In the genomic region with DNA sequence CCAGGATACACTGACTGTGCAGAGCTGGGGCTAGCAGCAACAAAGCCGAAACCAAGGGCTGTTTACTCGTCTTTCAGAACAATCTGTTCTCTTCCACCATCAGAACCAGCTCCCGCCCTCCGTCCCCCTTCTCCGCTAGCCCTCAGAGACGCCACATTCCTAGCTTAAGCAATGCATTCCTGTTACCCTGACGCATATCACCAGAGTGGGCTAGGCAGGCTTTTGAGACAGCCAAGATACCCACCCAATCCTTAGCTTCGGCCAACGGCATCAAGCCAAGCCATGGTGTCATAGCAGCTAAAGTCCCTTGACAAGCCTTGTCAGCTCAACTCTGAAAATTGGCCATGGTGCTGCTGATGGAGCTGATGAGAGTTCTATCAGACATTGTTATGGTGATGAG, we compare ENCODE assay signal across 18 mouse cellular contexts.
DNase-seq lines count a peak whose midpoint lies in the region; ATAC-seq and TF ChIP-seq lines count a peak whose summit lies in the region.
"Had no signal": no experiment of that assay in that cellular context is flagged by ENCODE, and none has a peak within 500 bp of the region (broad histone marks: within the 10 kb centered on the region; RNA-seq: fewer than 3 reads in every experiment).

No protein-coding gene starts in this region.

- DNase-seq in ES-CJ7 (ENCODE audit: low read depth, low spot score) = peak; percentile 10
- DNase-seq in R1 (ENCODE audit: low read depth, low spot score) = peak; percentile 13
- DNase-seq in heart, postnatal 10 days = peak; percentile 64 to 68
- peak; percentile 89 for DNase-seq in lung, postnatal 0 days (ENCODE audit: low spot score)
- no peak for DNase-seq in MN1 (ENCODE audit: low spot score)
- DNase-seq in layer of hippocampus, adult 18-20 months (ENCODE audit: low spot score in 2 of 2) = no peak
- DNase-seq: cerebellum, postnatal 14 days; kidney, adult 2 months; kidney, postnatal 4 days; thymus, adult 2 months had no signal

- H3K4me2 ChIP-seq in lung, postnatal 0 days (replicated peaks; ENCODE audit: low read depth, low read length) = no peak overlapping the region
- H3K4me2 ChIP-seq: limb, embryonic 13.5 days; liver, embryonic 15.5 days; neural tube, embryonic 13.5 days had no signal

- no peaks in the 10 kb centered on the region for H3K9me3 ChIP-seq in lung, postnatal 0 days (ENCODE audit: low read length)
- H3K9me3 ChIP-seq: limb, embryonic 13.5 days; liver, embryonic 15.5 days; neural tube, embryonic 13.5 days had no signal

- peak; percentile 97 for ATAC-seq in lung, postnatal 0 days
- no peak for ATAC-seq in erythroblast, adult 5-6 weeks (replicated peaks; ENCODE audit: low FRiP score, poor library complexity, severe bottlenecking)
- ATAC-seq: CD4-positive, CD25-positive, alpha-beta regulatory T cell, adult 4 months; hindbrain, embryonic 16.5 days had no signal

- no peak overlapping the region for H3K9ac ChIP-seq in lung, postnatal 0 days (replicated peaks; ENCODE audit: low read depth)
- H3K9ac ChIP-seq: limb, embryonic 13.5 days; liver, embryonic 15.5 days; neural tube, embryonic 13.5 days had no signal

- H3K4me1 ChIP-seq in lung, postnatal 0 days (ENCODE audit: insufficient read depth, low read depth, low read length) = no peaks in the 10 kb centered on the region
- H3K4me1 ChIP-seq: limb, embryonic 13.5 days; liver, embryonic 15.5 days; neural tube, embryonic 13.5 days had no signal

- H3K27ac ChIP-seq in lung, postnatal 0 days (ENCODE audit: low read length) = peak overlapping the region; percentile 23
- H3K27ac ChIP-seq: left cerebral cortex, adult 2 months; limb, embryonic 13.5 days; liver, embryonic 15.5 days; neural tube, embryonic 13.5 days had no signal

- peak; percentile 98 for TF ChIP-seq EP300 in lung, postnatal 0 days (IDR thresholded peaks at IDR 0.05)

- no peak overlapping the region for H3K4me3 ChIP-seq in lung, postnatal 0 days (ENCODE audit: low read depth, low read length)
- H3K4me3 ChIP-seq: erythroblast, embryonic 14.5 days; left cerebral cortex, adult 2 months; limb, embryonic 13.5 days; liver, embryonic 15.5 days; neural tube, embryonic 13.5 days had no signal

- no peaks in the 10 kb centered on the region for H3K27me3 ChIP-seq in lung, postnatal 0 days (replicated peaks; ENCODE audit: insufficient read depth, low read length)
- H3K27me3 ChIP-seq: limb, embryonic 13.5 days; liver, embryonic 15.5 days; neural tube, embryonic 13.5 days had no signal

- no peaks in the 10 kb centered on the region for H3K36me3 ChIP-seq in lung, postnatal 0 days (ENCODE audit: insufficient read depth, low read length)
- H3K36me3 ChIP-seq: limb, embryonic 13.5 days; liver, embryonic 15.5 days; neural tube, embryonic 13.5 days had no signal

- WGBS in lung, postnatal 0 days = 50% methylated on average over 9 of the region's 9 CpGs

- no peak for TF ChIP-seq CTCF in lung, postnatal 0 days (IDR thresholded peaks at IDR 0.05)

- intact Hi-C loops in heart, postnatal 10 days (cut with DNase I) = no loop called here

Comparison
In these comparisons a context has a peak if more than half of its experiments do, and no peak if none do; other contexts are left out.
1. DNase-seq: peak in ES-CJ7 (single experiment), R1 (single experiment), heart, postnatal 10 days (2 of 2) and lung, postnatal 0 days (single experiment); none in MN1 (single experiment) and layer of hippocampus, adult 18-20 months (0 of 2).